Mouse (Mus musculus): ENCODE results near the gene Arl13b. TPM values are rescaled to one million over a fixed set of nuclear protein-coding genes. Genes with fewer than 3 reads are reported as not detected.
A peak's percentile ranks its signal among the peaks of the same experiment; 100 is the strongest.

Gene Arl13b
- polyA plus RNA-seq, 1 experiment from 2014 or later: 17.9 TPM

DNA sequence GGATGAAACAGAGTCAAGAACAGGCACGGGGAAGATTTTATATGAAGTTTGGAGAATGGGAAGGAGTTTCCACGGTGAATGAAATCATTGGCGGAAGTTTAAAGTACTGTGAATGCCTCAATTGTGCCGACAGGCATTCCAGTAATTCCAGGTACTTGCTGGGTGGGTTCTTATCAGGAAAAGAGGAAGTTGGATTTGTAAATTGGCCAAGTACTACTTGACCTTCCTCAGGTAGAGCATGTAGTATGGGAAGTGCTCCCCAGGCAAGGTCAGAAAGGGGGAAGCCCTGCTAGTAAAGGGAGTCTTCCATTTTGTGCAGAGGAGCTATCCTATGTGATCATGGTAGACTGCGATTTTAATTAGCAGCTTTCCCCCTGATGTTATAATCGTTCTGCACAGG is 91.5 kb downstream of the Arl13b start:
- WGBS: 95% methylated on average over 6 of the region's 6 CpGs

GRCm38 (mm10) chr16:62753597-62753996 is 93.2 kb downstream of the Arl13b start:
- no peak for DNase-seq (ENCODE audit: low spot score)
- Histone ChIP-seq H3K27me3 (ENCODE audit: control insufficient read depth, insufficient read depth, low read length) (no peaks in the 10 kb centered on the region), H3K4me2 (replicated peaks) (no peak overlapping the region), H3K4me3 (replicated peaks; ENCODE audit: low read length) (no peak overlapping the region), H3K4me1 (replicated peaks; ENCODE audit: control insufficient read depth, insufficient read depth, low read length) (no peaks in the 10 kb centered on the region), H3K9ac (no peak overlapping the region), H3K36me3 (replicated peaks; ENCODE audit: control insufficient read depth, insufficient read depth) (no peaks in the 10 kb centered on the region), H3K27ac (no peak overlapping the region), H3K9me3 (ENCODE audit: control insufficient read depth, low read length) (no peaks in the 10 kb centered on the region)
- no peak for ATAC-seq (ENCODE audit: low FRiP score)
- 77% methylated on average over 1 of the region's 1 CpGs for WGBS

More for the DNA sequence above, 91.5 kb downstream of the Arl13b start:
- no peaks in the 10 kb centered on the region for H3K4me1 ChIP-seq (replicated peaks; ENCODE audit: control insufficient read depth, insufficient read depth, low read length)
- H3K4me3 ChIP-seq (replicated peaks; ENCODE audit: low read length): no peak overlapping the region
- no peak for ATAC-seq (ENCODE audit: low FRiP score)
- no peak overlapping the region for H3K27ac ChIP-seq
- H3K4me2 ChIP-seq (replicated peaks): no peak overlapping the region
- H3K9ac ChIP-seq: no peak overlapping the region
- H3K27me3 ChIP-seq (ENCODE audit: control insufficient read depth, insufficient read depth, low read length): no peaks in the 10 kb centered on the region
- DNase-seq (ENCODE audit: low spot score): no peak
- H3K36me3 ChIP-seq (replicated peaks; ENCODE audit: control insufficient read depth, insufficient read depth): no peaks in the 10 kb centered on the region
- no peaks in the 10 kb centered on the region for H3K9me3 ChIP-seq (ENCODE audit: control insufficient read depth, low read length)

GRCm38 (mm10) chr16:62753079-62753478 is 93.8 kb downstream of the Arl13b start:
- DNase-seq (ENCODE audit: low spot score): no peak

GRCm38 (mm10) chr16:62745875-62746274 is 101.0 kb downstream of the Arl13b start:
- ATAC-seq (ENCODE audit: low FRiP score) (no peak), DNase-seq (ENCODE audit: low spot score) (peak; percentile 50)
- Histone ChIP-seq H3K4me3 (replicated peaks; ENCODE audit: low read length) (no peak overlapping the region), H3K4me2 (replicated peaks) (no peak overlapping the region), H3K4me1 (replicated peaks; ENCODE audit: control insufficient read depth, insufficient read depth, low read length) (no peaks in the 10 kb centered on the region), H3K27me3 (ENCODE audit: control insufficient read depth, insufficient read depth, low read length) (no peaks in the 10 kb centered on the region), H3K9me3 (ENCODE audit: control insufficient read depth, low read length) (no peaks in the 10 kb centered on the region), H3K36me3 (replicated peaks; ENCODE audit: control insufficient read depth, insufficient read depth) (no peaks in the 10 kb centered on the region), H3K27ac (no peak overlapping the region), H3K9ac (no peak overlapping the region)
- whole genome bisulfite sequencing: 74% methylated on average over 2 of the region's 2 CpGs

More at GRCm38 (mm10) chr16:62753079-62753478, 93.8 kb downstream of the Arl13b start:
- Histone ChIP-seq H3K27ac (no peak overlapping the region), H3K27me3 (ENCODE audit: control insufficient read depth, insufficient read depth, low read length) (no peaks in the 10 kb centered on the region), H3K9ac (no peak overlapping the region), H3K36me3 (replicated peaks; ENCODE audit: control insufficient read depth, insufficient read depth) (no peaks in the 10 kb centered on the region), H3K4me2 (replicated peaks) (no peak overlapping the region), H3K9me3 (ENCODE audit: control insufficient read depth, low read length) (no peaks in the 10 kb centered on the region), H3K4me3 (replicated peaks; ENCODE audit: low read length) (no peak overlapping the region), H3K4me1 (replicated peaks; ENCODE audit: control insufficient read depth, insufficient read depth, low read length) (no peaks in the 10 kb centered on the region)
- no peak for ATAC-seq (ENCODE audit: low FRiP score)
- WGBS: 89% methylated on average over 4 of the region's 4 CpGs

Small RNA genes lying within 50 kb of the gene (microRNA-seq; reads per million reads assigned to microRNA genes)
- not detected for gene Gm25986

Other genes starting within 250 kb of the Arl13b start
- gene Nsun3, start 60.2 kb downstream of the Arl13b start, polyA plus RNA-seq (2014; fragmentation: Nextera tagmentation; extraction: Ambion mirVana): 10.0 and 10.9 TPM in 2 replicates
- gene Stx19, start 32.4 kb downstream of the Arl13b start, polyA plus RNA-seq (2014; fragmentation: Nextera tagmentation; extraction: Ambion mirVana): 0.32 and 0.33 TPM in 2 replicates
- gene Pros1, start 7.3 kb upstream of the Arl13b start, polyA plus RNA-seq (2014; fragmentation: Nextera tagmentation; extraction: Ambion mirVana): 12.4 and 13.1 TPM in 2 replicates